Mouse (Mus musculus): Measurements from ENCODE around the gene Dcaf5.

DNA sequence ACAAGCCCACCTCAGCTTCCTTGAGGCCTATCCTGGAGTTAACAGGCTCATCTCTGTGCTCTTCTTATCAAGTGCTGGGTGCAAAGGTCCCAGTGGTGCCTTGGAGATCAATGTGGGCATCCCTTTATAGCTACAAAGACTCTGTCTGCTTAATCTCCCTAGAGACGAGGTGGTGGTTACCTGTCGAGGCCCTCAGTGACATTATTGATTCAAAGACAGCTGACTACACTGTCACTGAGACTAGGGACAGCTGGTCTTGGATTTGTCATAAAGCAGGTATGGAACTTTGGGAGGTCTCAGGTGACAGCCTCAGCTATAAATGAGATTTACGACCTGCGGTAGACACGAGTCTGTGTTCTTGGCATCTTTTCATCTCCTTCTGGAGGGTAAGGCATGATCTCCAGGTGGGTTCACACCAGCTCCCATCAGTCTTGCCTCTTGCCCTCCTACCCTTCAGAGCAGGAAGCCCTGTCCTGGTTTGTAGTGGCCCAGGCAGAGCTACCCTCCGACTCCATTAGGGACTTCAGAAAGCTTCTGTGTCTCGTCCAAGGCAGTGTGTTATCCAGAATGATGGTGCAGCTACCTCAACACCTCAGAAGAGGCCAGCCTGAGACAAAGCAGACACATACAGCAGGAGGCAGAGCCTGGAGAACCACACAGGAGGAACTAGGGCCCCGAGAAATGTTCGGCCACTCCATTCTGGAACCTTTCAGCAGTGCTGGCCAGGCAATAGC, 112.2 kb downstream of the Dcaf5 start:
- no peak for TF ChIP-seq CTCF (IDR thresholded peaks at IDR 0.05; ENCODE audit: control insufficient read depth, insufficient read depth, insufficient replicate concordance, low read depth, low read length)
- no peak for TF ChIP-seq POLR2A (IDR thresholded peaks at IDR 0.05; ENCODE audit: control insufficient read depth, low read depth, low read length)
